Mouse (Mus musculus) intestine, postnatal 0 days (tissue): Measurements from ENCODE around the gene Hnrnpk. TPM values are rescaled to one million over a fixed set of nuclear protein-coding genes. Genes with fewer than 3 reads are reported as not detected.
"Not testable (repeated sequence)": the region's sequence is repeated elsewhere in the genome, so short reads cannot be mapped to it uniquely, and the experiment has no call there.

Experiments used
- ATAC-seq: fragments of 200-750 bp; cut with Nextera tagmentation; 2 replicates; pipeline ENCODE4 v1.8.0; 2017; ENCODE audit warnings: mild to moderate bottlenecking, moderate TSS enrichment, moderate library complexity
- H3K27ac ChIP-seq: fragments of 300-500 bp; sonication (generic); 2 replicates; pipeline ENCODE4 v1.5.1; 2014; ENCODE audit warnings: mild to moderate bottlenecking, low read depth, low read length, moderate library complexity
- H3K27me3 ChIP-seq: fragments of 300-500 bp; sonication (generic); replicated peaks from 2 replicates; pipeline ENCODE4 v1.6.1; 2014; ENCODE audit warnings: low read length, mixed read lengths; ENCODE audit not compliant: control insufficient read depth, insufficient read depth
- H3K36me3 ChIP-seq: fragments of 300-500 bp; sonication (generic); 2 replicates; pipeline ENCODE4 v1.6.1; 2014; ENCODE audit warnings: mild to moderate bottlenecking, moderate library complexity; ENCODE audit not compliant: control insufficient read depth, insufficient read depth
- H3K4me1 ChIP-seq: fragments of 300-500 bp; sonication (generic); replicated peaks from 2 replicates; pipeline ENCODE4 v1.6.1; 2014; ENCODE audit warnings: antibody characterized with exemption, low read length, mixed read lengths; ENCODE audit not compliant: control insufficient read depth, insufficient read depth
- H3K4me2 ChIP-seq: fragments of 300-500 bp; sonication (generic); replicated peaks from 2 replicates; pipeline ENCODE4 v1.6.1; 2014; ENCODE audit warnings: low read depth, mild to moderate bottlenecking, moderate library complexity
- H3K4me3 ChIP-seq: fragments of 300-500 bp; sonication (generic); 2 replicates; pipeline ENCODE4 v1.5.1; 2014; ENCODE audit warnings: low read depth, low read length
- H3K9ac ChIP-seq: fragments of 300-500 bp; sonication (generic); 2 replicates; pipeline ENCODE4 v1.6.1; 2014; ENCODE audit warnings: mild to moderate bottlenecking, low read depth, low read length
- H3K9me3 ChIP-seq: fragments of 300-500 bp; sonication (generic); 2 replicates; pipeline ENCODE4 v1.6.1; 2016; ENCODE audit warnings: mixed run types; ENCODE audit not compliant: control insufficient read depth
- CTCF ChIP-seq: sonication (generic); IDR thresholded peaks from 2 replicates; pipeline ENCODE4 v1.5.1; 2016; ENCODE audit warnings: low read depth, mild to moderate bottlenecking, control low read depth, antibody characterized with exemption, moderate library complexity
- WGBS: fragments of 180-500 bp; shearing (Covaris S2); extraction: QIAGEN DNeasy Blood & Tissue Kit; methylation state at CpG from one replicate; pipeline ENCODE4 v1.1.7; 2014; 5-methylcytosine and 5-hydroxymethylcytosine counted together
- polyA plus RNA-seq: library from polyadenylated mRNA; unstranded; fragments of >200 nt; fragmentation: Nextera tagmentation; extraction: Ambion mirVana; gene quantifications from 2 replicates; pipeline ENCODE4 v1.2.1, GENCODE M21; 2015

The Hnrnpk gene
- polyA plus RNA-seq, 1 experiment from 2014 or later = 424 TPM

DNA sequence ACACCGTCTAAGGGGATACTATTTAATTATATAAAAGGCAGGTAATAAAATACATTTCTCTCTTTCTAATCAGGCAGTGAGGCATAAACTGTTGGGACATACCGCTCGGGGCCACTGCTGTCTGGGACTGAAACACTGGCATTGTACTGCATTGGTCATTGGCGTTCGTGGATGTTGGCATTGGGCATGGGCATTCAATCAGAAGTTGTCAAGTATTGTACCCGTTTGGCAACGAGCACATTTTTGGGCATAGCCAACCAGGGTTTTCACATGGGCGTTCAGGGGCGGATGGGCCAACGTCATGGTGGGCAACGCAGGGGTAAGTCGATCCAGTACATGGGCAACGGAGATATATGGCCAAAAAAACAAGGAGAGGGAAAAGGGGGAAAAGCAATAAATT lies 5.5 kb downstream of the Hnrnpk start:
- Histone ChIP-seq H3K27me3 (no peaks in the 10 kb centered on the region), H3K27ac (no peak overlapping the region), H3K9ac (no peak overlapping the region), H3K36me3 (peaks cover 45% of the 10 kb centered on the region), H3K4me1 (no peaks in the 10 kb centered on the region), H3K4me3 (no peak overlapping the region), H3K4me2 (no peak overlapping the region), H3K9me3 (no peaks in the 10 kb centered on the region)
- WGBS = 87% methylated on average over 13 of the region's 13 CpGs
- no peak for TF ChIP-seq CTCF
- ATAC-seq = no peak

DNA sequence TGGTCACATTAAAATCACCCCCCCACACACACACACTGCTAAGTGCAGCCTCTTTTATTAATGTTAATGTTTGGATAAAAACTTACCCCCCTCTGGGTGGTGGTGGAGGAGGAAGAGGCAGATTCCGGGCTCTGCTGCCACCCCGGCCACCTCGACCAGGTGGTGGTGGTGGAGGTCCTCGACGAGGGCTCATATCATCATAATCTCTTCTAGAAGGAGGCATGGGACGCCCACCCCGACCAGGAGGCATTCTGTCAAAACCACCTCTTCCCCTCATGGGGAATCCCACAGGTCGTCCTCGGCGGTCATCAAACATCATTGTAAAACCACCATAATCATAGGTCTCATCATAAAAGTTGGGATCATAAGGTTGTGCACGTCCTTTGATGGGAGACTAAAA lies 8.8 kb downstream of the Hnrnpk start:
- peaks cover 56% of the 10 kb centered on the region for H3K36me3 ChIP-seq

DNA sequence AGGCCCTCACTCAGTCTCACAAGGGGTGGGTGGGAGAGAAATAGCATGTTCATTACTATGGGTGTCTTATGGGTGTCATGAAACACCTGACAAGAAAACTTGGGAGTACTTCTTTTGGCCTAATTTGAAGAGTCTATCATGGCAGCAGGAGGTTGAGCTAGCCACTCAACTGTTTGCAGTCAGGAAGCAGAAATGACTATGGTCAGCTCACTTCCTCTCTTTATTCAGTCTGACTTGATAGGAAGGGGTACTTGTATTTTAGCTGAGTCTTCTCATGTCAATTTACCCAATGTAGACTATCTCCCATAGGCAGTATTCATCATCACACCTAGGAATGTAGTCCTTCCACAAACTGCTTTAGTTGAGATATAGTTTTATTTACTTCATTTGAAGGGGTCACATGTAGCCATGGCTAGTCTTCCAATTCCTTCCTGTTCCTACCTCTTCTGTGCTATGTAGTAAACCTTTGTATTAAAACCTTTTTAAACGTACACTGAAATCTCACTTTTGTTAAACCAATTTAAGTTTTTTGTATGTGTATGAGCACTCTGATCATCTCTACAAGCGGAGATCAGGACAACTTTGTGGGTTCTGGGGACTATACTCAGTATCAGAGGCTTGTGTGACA lies 13.7 kb downstream of the Hnrnpk start:
- WGBS = 80% methylated on average over 2 of the region's 2 CpGs
- Histone ChIP-seq H3K36me3 (peaks cover 25% of the 10 kb centered on the region), H3K9ac (no peak overlapping the region), H3K4me1 (no peaks in the 10 kb centered on the region), H3K4me2 (no peak overlapping the region), H3K27me3 (no peaks in the 10 kb centered on the region), H3K27ac (no peak overlapping the region), H3K9me3 (no peaks in the 10 kb centered on the region), H3K4me3 (no peak overlapping the region)
- no peak for TF ChIP-seq CTCF
- ATAC-seq = no peak

More for the DNA sequence above, 8.8 kb downstream of the Hnrnpk start:
- H3K4me1 ChIP-seq, H3K4me3 ChIP-seq, H3K9ac ChIP-seq, H3K4me2 ChIP-seq, H3K27ac ChIP-seq, H3K9me3 ChIP-seq, ATAC-seq, H3K27me3 ChIP-seq: not testable (repeated sequence)
- WGBS = 82% methylated on average over 11 of the region's 11 CpGs

DNA sequence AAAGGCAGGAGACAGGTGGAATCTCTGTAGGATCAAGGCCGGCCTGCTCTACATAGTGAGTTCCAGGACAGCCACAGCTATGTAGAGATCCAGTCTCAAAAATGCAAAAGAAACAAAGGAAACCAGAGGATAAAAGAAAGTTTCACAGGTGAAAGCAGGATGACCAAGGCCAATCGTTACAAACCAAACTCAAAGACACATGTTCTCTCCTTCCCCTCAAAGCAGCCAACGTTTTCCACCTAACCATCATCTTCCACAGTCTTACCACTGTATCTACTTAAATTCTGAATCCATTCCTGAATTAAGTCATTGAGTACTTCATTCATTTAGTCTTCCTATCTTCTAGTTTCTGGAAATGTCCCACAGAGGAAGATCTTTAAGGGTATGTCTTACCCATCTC lies 14.8 kb downstream of the Hnrnpk start:
- Histone ChIP-seq H3K4me2 (no peak overlapping the region), H3K4me1 (no peaks in the 10 kb centered on the region), H3K9ac (no peak overlapping the region), H3K4me3 (no peak overlapping the region), H3K9me3 (no peaks in the 10 kb centered on the region), H3K36me3 (peaks cover 16% of the 10 kb centered on the region), H3K27me3 (no peaks in the 10 kb centered on the region), H3K27ac (no peak overlapping the region)
- WGBS = 44% methylated on average over 3 of the region's 3 CpGs
- no peak for ATAC-seq
- no peak for TF ChIP-seq CTCF

DNA sequence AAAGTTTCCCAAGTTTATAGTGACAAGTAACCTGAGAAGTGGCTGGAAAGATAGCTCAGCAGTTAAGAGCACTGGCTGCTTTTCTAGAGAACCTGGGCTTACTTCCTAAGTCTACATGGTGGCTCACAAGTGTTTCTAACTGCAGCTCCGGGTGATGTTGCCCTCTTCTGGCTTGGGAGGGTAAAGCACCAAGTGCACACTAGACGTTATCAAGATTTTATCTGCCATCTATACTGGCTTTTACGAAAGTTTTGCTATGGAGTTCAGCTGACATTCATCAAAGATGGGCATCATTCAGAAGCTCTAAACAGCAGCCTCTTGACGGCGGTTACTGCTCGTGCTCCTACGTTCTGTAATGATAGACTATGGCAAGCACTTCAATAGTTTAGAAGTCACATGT lies 15.2 kb downstream of the Hnrnpk start:
- no peak overlapping the region for H3K4me3 ChIP-seq
- H3K27ac ChIP-seq = no peak overlapping the region
- 8% methylated on average over 7 of the region's 7 CpGs for WGBS
- H3K27me3 ChIP-seq = no peaks in the 10 kb centered on the region
- peaks cover 14% of the 10 kb centered on the region for H3K36me3 ChIP-seq
- H3K9ac ChIP-seq = no peak overlapping the region
- no peaks in the 10 kb centered on the region for H3K4me1 ChIP-seq
- peak; percentile 89 for TF ChIP-seq CTCF
- H3K9me3 ChIP-seq = no peaks in the 10 kb centered on the region
- ATAC-seq = peak; percentile 44
- H3K4me2 ChIP-seq = no peak overlapping the region

DNA sequence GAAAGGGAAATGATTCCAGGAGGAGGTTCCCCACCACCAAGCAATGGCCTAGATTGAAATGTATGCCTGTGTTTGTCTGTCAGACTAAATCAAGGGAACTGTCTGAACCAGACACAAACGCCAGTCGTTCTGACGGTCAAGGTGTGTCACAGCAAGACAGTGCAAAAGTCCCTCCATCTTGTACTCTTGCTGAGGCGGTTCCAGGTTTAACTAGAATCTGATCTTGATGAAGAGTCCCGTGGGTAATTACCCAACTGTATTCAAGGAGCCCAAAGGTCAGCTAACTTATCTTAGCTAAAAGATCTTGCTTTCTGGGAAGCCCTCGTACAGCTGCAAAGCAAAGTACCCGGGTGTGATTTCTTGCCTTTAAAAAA lies 17.6 kb downstream of the Hnrnpk start:
- peak overlapping the region; percentile 64 for H3K4me3 ChIP-seq
- peak; percentile 64 for ATAC-seq
- peak overlapping the region; percentile 91; the same call in 1 of the 2 replicates for H3K9ac ChIP-seq

More for the DNA sequence above, 17.6 kb downstream of the Hnrnpk start:
- peak overlapping the region; percentile 86 for H3K4me2 ChIP-seq
- TF ChIP-seq CTCF = no peak
- H3K36me3 ChIP-seq = peaks cover 20% of the 10 kb centered on the region
- peak overlapping the region; percentile 94 for H3K27ac ChIP-seq
- no peaks in the 10 kb centered on the region for H3K27me3 ChIP-seq
- no peaks in the 10 kb centered on the region for H3K4me1 ChIP-seq
- peaks cover 7% of the 10 kb centered on the region for H3K9me3 ChIP-seq
- WGBS = 43% methylated on average over 7 of the region's 7 CpGs
